Mouse (Mus musculus) kidney, adult 2 months (tissue): ENCODE data around the gene Gnpnat1.

Experiments used
- CTCF ChIP-seq: fragments of 200-500 bp; conservative IDR thresholded peaks from 2 replicates; pipeline ENCODE4 v1.5.1; 2011; ENCODE audit warnings: low read depth, mild to moderate bottlenecking, control low read depth, low read length, moderate library complexity, mixed read lengths; ENCODE audit not compliant: insufficient read depth, insufficient read length
- POLR2A ChIP-seq: fragments of 200-500 bp; IDR thresholded peaks from one replicate; pipeline ENCODE4 v1.6.1; 2011; ENCODE audit warnings: low read depth, low read length, control low read depth

GRCm38 (mm10) chr14:45418553-45418952 lies 13.8 kb upstream of the Gnpnat1 start:
- no peak for TF ChIP-seq CTCF
- TF ChIP-seq POLR2A, result no peak
